Mouse (Mus musculus): Measurements from ENCODE around the gene Uck2.

- no peak for TF ChIP-seq MYB (IDR thresholded peaks at IDR 0.05; ENCODE audit: low read depth, low read length)
- no peak for TF ChIP-seq POLR2AphosphoS2 (IDR thresholded peaks at IDR 0.05; ENCODE audit: low read length)
- TF ChIP-seq KAT2A (conservative IDR thresholded peaks at IDR 0.05; ENCODE audit: low read depth, low read length) = no peak
- no peak for TF ChIP-seq CTCF (IDR thresholded peaks at IDR 0.05 in 2 of 3, conservative IDR thresholded peaks at IDR 0.05 in 1 of 3; ENCODE audit: control insufficient read depth in 1 of 3, insufficient read depth in 1 of 3, low read depth in 2 of 3, low read length in 3 of 3, poor library complexity in 1 of 3, severe bottlenecking in 1 of 3)
- TF ChIP-seq TCF12 (IDR thresholded peaks at IDR 0.05; ENCODE audit: low read depth, low read length) = no peak
- no peak for TF ChIP-seq ETS1 (IDR thresholded peaks at IDR 0.05; ENCODE audit: low read depth, low read length)
- no peak for TF ChIP-seq HCFC1 (IDR thresholded peaks at IDR 0.05; ENCODE audit: low read depth, low read length)
- TF ChIP-seq JUND (IDR thresholded peaks at IDR 0.05; ENCODE audit: low read depth, low read length) = no peak
- TF ChIP-seq RAD21 (IDR thresholded peaks at IDR 0.05; ENCODE audit: low read depth, low read length) = no peak
These were observed 90.4 kb downstream of the Uck2 start for GRCm38 (mm10) chr1:167194766-167195165.
